Mouse (Mus musculus): Measurements from ENCODE around the gene Ugt1a6a.

The Ugt1a6a gene

DNA sequence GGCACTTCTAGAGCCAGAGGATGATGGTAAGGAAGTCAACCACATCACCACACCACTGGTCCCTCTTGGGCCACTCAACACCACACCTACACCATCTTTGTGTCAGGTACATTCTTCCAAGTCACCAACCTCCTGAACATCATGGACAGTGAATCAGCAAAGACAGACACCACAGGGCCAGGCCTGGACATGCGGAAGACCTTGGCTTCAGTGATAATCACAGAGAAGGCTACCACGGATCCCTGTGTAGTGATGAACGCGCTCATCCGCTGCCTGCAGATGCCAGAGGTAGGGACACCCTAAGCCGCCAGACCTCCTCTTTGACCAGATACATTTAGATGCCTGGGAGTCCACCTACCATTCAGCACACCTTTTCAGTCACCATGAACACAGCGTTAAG lies 93.5 kb downstream of the Ugt1a6a start:
- DNase-seq (ENCODE audit: low spot score in 2 of 2): peak in 1 of 2 experiments; percentile 7

DNA sequence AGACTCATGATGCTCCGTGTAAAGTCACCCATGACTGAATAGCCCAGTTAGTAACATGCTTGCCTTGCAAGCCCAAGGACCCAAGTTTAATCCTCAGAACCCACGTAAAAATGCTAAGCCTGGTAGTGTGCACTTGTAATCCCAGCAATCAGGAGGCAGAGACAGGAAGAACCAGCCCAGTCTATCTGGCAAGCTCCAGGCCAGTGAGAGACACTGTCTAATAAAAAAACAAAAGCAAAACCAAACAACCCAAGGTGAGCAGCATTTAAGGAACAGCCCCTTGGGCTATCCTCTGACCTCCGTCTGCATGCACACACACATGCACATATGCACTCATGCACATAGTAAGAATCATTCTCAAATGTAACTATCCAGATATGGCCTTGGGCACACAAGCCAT lies 95.0 kb downstream of the Ugt1a6a start:
- DNase-seq (ENCODE audit: low spot score in 2 of 2): no peak

DNA sequence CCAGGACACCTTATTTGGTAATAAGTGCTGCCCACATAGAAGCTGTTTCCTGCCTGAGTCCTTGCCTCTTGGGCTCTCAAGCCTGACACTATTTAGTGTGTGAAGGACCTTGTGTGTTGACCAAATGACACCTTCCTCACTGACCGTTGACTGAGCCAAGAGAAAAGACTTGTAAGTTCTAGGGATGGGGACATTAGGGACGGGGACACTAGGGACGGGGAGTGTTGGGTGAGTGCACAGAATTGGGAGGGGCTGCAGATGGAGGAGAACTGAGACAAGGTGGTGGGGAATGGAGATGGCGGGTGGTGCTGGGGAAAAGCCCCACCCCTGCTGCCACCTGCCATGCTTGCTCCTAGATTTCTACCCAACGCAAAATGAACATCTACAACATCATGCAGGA lies 95.4 kb downstream of the Ugt1a6a start:
- no peak for DNase-seq (ENCODE audit: low spot score in 2 of 2)

DNA sequence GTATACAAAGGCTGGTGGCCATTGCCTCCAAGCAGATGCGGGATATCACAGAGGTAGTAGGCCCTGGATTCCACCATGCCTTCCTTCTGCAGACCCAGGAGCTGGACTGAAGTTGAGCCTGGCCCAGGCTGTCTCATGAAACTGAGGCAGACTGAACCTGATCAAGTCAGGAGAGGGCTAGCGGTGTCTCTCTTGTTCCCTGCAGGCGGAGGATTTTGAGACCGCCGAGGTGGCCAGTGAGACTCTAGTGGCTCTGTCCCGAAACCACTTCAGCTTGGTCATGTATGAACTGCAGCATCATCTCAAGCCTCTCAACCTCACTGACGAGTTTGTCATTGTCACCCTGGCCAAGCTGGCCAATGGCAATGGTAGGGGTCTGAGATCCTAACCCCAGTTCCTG lies 95.8 kb downstream of the Ugt1a6a start:
- DNase-seq (ENCODE audit: low spot score in 2 of 2): no peak

DNA sequence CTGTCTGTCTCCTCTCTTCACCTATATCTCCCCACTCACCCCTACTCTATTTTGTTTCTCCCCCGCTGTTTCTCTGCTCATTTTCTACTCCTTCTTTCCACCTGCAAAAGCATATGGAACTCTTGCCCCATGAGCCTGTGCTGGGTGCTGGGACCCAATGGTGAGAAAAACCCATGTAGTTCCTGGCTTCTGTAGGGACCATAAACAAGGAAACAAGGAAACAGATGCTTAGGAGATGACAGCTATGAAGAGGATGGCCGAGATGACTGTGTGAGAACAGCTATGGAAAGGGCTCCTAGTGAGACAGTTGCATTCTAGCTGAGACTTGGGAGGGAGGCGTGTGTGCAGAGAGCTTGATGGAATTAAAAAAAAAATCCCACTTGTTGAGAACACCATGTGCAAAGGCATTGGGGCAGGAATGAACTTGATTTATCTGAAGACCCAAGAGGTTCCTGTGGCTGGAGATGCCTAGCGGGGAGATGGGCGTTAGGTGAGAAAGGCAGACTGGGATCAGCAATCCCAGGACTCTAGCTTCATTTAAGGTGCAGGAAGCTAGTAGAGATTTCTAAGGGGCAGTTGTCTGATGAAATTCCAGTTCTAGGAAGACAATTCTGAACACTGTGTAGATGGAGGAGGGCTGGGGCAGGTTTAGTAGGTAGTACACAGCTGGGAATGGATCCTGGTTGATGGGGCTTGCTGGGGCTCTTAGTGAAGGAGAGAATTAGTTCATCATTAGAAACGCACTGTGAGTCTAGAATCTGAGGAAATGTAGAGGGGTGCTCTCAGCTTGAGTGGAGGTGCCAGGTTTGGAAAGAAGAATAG lies 96.6 kb downstream of the Ugt1a6a start:
- DNase-seq (ENCODE audit: low spot score in 2 of 2): no peak

DNA sequence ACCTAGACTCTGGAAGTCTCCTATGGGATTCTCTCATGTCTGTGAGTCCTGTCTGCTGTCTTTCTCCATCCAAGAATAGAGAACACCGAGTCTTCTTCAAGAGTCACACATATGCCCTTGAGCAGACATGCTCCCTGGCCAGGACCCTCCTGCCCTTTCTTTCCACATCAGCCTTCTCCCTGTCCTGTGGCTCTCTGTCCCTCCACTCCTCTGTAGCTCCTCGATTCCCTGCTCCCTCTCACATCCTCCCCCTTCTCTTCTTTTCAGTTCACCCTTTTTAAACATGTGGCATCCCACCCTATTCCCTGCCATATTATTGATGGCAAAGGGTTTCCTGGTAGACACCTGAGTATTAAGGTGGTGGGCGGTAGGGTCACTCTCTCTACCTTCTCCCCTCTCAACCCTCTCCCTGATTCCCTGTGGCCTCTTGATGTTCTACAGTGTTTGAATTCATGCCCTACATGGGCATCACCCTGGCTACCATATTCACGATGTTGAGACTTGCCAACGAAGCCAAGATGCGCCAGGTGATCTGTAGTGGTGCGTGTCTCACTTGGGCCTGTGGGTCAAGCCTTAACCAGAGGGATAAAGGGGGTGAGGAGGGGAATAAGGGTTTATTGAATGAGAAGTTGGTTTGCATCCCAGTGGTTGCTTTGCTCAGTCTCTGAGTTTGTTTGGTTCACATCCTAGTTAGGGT lies 97.3 kb downstream of the Ugt1a6a start:
- DNase-seq (ENCODE audit: low spot score in 2 of 2): no peak

DNA sequence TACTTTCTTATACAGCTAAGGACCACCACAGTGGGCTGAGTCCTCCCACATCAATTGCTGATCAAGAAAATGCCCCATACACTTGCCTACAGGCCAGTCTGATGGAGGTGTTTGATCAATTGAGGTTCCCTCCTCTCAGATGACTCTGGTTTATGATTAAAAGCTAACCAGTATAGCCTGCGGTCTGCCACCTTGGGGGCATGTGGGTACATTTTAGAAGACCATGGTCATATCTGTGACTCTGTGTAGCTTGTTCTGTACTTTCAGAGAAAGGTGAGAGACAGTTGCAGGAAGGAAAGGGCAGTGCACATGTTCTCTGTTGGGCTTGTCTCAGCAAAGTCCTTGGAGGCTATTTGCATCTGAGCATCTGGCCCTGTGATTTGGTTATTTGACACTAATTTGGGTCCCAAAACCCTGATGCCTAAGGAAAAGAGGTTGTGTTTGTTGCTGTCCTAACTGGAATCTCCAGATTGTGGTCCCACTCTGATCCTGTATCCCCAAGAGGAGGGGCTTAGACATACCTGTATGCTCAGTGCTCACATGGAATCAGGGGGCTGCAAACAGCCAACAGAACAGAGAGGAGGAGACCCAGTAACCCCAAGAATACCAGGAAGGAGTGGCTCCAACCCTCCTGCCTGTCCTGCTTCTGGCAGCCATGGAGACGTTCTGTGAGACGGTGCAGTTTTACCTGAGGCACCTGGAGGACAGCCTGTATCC lies 98.2 kb downstream of the Ugt1a6a start:
- DNase-seq (ENCODE audit: low spot score in 2 of 2): no peak

DNA sequence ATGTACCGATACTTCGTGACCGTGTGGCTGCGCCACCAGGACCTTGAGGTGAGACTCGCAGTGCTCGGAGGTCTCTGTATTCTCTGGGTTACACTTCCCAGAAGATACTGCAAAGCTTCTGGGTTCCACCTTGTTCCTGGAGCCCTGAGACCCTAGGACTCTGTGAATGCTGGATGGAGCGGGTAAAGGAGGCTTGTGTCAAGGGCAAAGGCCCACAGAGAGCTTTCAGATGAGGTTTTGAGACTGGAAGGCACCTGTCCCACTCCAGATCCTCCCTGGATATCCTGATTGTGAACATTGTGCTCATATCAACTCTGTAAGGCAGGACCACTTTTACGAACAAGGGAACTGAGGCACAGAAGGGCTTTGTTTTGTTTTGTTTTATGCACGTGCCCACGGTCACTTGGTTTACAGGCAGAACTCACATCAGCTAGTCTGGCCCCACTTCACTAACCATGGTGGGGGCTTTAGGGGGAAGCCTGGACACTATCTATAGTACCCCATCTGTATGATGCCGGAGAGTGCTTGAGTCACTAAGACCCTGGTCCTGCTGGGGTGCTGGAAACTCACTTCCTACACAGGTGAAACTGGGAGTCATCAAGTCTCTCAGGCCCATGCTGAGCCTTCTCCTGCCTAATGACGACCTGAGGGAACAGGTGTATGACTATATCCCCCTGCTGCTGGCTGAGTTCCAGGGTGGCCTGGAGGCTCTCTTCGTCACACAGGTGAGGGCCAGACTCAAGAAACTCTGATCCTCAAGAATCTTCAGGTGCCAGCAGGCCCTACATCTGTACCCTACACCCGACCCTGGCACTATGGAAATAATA lies 99.0 kb downstream of the Ugt1a6a start:
- DNase-seq (ENCODE audit: low spot score in 2 of 2): no peak

DNA sequence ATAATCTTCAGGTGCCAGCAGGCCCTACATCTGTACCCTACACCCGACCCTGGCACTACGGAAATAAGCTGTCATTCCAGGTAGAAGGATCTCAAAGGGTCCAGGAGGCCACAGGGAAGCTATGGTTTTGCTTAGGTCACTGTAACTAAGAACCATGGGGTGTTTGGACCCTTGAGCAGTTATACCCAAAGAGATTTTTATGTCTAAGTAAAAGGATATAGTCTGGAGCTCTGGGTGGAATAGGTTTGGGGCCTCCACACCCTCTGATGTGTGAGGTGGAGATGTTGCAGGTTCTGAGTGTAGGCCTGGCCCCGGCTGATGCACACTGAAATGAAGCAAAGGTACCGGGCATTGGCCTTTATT lies 99.6 kb downstream of the Ugt1a6a start:
- no peak for DNase-seq (ENCODE audit: low spot score in 2 of 2)

DNA sequence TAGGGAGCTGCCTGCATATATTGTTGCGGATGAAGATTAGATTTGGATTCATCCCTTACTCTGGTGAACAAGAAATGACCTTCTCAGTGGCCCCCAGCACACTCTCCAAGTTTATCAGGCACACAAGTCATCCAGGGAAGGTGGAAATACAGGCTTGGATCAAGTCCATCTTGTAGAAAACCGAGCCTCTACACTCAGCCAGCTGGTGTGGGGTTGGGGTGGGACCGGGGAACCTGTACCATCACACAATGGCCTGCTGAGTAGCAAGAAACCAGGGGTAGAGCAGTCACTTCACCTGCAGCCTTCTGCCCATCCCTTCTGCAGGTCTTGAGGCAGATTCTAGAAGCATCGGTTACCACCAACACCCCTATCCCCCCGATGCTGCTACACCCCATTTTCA lies 100.0 kb downstream of the Ugt1a6a start:
- DNase-seq (ENCODE audit: low spot score in 2 of 2): no peak

DNA sequence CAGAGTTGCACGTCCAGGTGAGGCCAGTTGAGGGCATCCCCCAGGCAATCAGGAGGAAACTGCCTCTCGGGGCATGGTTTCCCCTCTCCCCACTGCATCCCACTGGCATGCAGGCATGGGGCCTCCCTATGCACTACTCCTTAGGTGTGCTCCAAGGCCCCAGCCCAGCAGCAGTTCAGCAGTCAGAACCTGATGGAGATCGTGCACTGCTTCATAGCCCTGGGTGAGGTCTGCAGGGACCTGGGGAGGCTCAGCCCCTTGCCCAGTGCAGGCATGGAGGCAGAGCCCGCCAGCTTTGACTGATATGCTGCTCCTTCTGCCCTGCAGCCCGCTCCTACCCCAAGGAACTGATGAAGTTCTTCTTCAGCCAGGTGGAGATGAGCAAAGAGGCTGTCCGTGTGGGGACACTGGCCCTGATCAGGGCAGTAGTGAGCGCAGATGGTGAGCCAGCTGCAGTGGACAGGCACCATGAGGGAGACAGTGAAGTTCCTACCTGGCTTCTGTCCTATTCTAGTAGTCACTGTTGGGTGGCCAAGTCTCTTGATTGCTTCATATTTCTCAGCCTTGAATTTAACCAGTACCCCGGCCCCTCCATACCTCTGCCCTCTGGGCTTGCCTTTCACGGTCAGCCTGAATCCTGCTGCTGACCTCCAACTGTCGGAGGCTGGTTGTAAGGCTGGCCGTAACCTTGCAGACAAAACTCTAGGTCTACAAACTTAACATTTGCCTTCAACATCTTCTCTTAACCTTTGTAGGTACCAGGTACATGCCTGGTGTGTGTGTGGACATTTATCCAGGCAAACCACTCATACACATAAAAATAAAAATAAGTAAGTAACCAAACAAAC lies 100.7 kb downstream of the Ugt1a6a start:
- DNase-seq (ENCODE audit: low spot score in 2 of 2): no peak

DNA sequence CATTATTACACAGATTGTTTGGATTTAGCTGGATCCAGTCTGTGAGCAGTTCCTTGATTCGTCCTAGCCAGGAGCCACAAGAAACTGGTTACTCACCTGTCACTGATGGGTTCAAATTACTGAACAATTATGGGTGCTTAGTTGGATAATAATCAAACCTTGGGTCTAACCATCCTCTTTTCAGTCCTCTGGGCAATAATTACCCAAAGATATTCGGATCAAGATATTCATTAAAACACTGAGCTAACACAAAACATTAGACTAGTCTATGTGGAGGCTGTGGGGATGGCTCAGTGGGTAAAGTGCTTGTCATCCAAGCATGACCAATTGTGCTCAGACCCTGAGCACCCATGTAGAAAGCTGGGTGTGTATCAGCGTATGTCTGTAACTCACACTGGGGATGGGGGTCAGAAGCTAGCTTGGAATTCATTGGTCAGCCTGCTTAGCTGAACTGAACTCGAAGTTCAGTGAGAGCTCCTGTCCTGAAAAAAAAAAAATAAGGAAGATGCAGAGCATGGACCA lies 101.3 kb downstream of the Ugt1a6a start:
- no peak for DNase-seq (ENCODE audit: low spot score in 2 of 2)

DNA sequence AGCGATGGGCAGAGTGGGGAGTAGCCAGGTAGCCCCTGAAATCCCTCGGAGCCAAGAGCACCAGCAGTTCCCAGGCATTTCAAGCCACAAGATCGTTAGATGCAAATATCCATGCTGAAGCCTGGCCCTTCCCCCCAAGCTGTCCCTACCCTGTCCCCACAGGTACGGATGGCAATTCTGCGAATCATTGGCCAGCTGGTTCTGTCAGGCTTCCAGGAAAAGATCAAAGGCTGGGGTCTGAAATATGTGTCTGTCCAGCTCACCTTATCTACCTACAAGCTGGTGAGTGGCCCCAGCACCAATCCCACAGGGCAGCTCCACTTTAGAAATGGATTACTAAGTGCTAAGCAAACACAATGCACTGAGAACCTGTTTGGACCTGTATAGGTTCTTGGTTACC lies 102.7 kb downstream of the Ugt1a6a start:
- no peak for DNase-seq (ENCODE audit: low spot score in 2 of 2)

DNA sequence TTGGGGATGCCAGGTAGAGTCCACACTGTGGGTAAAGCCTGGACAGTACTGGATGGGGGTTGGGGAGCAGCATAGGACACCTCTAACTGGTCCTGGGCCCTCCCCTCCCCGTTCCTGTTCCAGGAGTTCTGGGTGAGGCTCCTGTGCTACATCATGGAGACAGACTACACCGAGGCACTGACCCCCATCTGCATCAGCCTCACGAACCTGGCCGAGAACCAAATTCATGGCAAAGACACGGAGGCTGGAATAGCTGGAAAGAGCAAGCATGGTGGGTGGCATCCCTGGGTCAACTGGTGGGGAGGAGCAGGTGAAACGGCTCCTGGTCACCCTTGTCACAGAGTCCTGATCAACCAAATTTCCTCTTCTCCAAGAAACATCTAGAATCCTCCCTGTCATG lies 104.2 kb downstream of the Ugt1a6a start:
- no peak for DNase-seq (ENCODE audit: low spot score in 2 of 2)

DNA sequence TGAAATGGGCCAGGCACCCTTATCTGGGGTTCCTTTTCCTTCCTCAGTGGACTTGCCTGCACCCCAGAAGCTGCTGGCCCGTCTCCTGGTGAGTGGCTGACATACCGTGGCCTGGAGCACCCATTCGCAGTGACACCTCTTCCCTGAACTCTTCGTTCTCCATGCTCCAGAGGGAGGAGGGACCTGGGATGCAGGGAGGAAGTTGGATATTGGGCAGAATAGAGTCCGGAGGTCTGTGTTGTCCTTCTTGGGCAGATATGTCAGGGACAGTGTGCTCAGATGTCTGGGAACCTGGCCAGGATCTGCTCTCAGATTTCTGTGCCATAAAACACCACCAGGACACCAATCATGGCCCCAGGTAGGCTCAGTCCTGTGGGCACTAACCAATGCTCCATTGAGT lies 105.5 kb downstream of the Ugt1a6a start:
- DNase-seq (ENCODE audit: low spot score in 2 of 2): no peak

DNA sequence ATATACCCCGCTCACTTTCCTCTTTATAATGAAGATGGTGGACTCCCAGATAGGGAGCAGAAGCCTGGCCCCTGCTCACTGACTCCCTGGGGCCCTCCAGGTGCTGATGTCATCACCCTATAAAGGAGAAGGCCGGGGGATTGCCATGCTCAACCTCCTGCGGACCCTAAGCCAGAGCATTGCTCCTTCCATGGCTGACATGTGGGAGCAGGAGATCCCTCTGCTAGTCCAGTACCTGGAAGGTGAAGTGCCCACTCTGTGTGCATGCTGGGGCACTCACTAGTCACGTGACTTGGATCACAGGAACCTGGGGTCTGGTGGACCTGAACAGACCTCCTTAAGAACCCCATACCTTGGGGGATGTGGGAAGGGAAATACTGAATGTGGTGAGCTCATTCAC lies 106.0 kb downstream of the Ugt1a6a start:
- DNase-seq (ENCODE audit: low spot score in 2 of 2): no peak

DNA sequence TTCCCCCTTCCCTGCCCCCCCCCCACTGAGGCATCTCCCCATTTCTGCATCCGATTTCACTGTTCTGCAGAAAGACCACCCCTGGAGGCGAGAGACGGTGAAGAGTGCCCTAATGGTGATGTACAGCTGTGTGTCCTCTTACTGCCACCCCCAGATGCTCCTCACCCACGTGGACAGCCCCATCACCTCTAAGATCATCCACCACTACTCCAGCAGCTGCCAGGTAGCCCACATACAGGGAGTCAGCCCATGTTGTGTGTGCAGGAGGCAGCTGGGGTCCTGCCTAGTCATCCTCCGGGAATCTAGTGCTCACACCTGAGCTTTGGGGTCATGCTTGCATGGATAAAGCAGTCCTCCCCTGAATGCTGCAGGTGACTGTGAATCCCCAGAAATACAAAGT lies 109.3 kb downstream of the Ugt1a6a start:
- DNase-seq (ENCODE audit: low spot score in 2 of 2): no peak

DNA sequence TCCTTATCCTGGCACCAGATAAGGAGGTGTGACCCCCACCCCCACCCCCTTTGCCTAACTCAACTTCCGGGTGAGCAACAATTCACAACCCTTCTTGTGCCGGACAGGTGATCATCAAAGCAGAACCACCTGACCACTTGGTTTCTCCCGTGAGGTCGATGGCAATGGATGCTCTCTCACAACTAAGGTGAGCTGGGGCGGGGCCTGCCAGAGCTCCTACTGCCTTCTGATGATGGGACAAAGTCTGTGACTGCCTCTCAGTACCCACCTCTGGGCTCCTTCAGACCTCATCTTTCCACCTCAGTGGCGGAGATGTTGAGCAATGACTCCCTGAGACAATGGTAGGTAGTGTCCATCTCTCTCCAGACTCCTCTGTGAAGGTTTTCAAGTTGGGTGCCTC lies 111.3 kb downstream of the Ugt1a6a start:
- DNase-seq (ENCODE audit: low spot score in 2 of 2): no peak

DNA sequence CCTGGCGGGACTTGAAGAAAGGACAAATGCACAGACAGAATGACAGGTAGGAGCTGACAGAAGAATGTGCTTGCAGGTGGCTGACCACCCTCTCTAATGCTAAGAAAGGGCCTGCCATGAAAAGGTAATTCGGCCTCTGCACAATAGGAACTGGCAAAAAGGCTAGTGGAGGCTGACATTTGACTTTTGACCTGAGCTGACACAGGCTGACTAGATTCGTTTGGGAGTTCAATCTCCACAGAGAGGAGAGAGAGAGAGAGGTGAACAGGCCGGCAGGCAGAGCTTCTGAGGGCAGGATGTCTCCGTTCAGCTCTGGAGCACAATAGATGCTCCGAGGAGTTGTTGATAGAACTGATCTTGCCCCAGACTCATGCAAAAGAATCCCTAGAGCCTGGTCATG lies 111.8 kb downstream of the Ugt1a6a start:
- no peak for DNase-seq (ENCODE audit: low spot score in 2 of 2)

DNA sequence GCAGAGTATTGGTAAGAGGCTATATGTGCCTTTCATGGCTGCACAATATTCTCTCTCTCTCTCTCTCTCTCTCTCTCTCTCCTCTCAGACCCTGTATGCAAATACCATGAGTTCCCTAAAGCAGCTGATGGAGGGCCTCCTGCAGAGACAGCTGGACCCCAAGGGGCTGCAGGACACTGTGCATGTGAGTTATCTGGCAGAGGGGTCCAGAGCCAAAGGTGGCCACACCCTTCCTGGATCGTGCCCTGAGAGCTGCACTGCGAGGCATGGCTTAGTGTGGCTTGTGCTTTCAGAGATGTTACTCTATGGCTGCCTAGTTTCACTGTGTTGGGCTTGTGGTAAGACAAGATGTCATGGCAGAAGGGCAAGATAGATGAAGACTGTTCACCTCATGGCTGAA lies 113.1 kb downstream of the Ugt1a6a start:
- no peak for DNase-seq (ENCODE audit: low spot score in 2 of 2)

DNA sequence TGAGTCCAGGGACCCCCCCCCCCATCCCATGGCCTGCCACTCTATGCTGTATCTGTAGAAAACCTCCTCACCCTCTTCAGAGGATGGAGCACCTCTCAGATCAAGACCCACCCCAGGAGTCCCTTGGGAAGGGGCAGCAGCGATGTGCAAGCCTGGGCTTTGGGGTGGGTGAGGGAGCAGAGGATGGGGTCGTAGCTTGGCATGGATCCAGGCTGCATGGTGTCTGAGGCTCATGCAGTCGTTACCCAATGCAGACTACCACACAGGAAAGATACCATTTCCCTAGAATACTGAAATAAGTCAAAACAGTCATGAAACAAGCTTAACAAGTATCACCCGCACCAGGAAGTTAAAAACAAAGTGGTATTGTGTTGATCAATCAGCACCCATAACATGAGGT lies 114.0 kb downstream of the Ugt1a6a start:
- DNase-seq (ENCODE audit: low spot score in 2 of 2): no peak

Data from frontal cortex, postnatal 10 days (tissue).